Mouse (Mus musculus): Measurements from ENCODE around the gene Eif4enif1. TPM values are rescaled to one million over a fixed set of nuclear protein-coding genes. Genes with fewer than 3 reads are reported as not detected.
A peak's percentile ranks its signal among the peaks of the same experiment; 100 is the strongest.

The Eif4enif1 gene
- polyA plus RNA-seq, 1 experiment from 2014 or later: 46.8 TPM

GRCm38 (mm10) chr11:3242395-3242794, 40.2 kb downstream of the Eif4enif1 start:
- Histone ChIP-seq H3K4me2 (no peak overlapping the region), H3K9ac (no peak overlapping the region), H3K4me3 (no peak overlapping the region), H3K27me3 (no peaks in the 10 kb centered on the region), H3K36me3 (ENCODE audit: poor library complexity, severe bottlenecking) (peaks cover 91% of the 10 kb centered on the region), H3K4me1 (no peaks in the 10 kb centered on the region), H3K9me3 (replicated peaks) (no peaks in the 10 kb centered on the region), H3K27ac (no peak overlapping the region)
- no peak for ATAC-seq
- WGBS: 89% methylated on average over 7 of the region's 7 CpGs

- Histone ChIP-seq H3K9ac (no peak overlapping the region), H3K27ac (no peak overlapping the region), H3K36me3 (ENCODE audit: poor library complexity, severe bottlenecking) (peaks cover 92% of the 10 kb centered on the region), H3K9me3 (replicated peaks) (no peaks in the 10 kb centered on the region), H3K27me3 (no peaks in the 10 kb centered on the region), H3K4me2 (no peak overlapping the region), H3K4me1 (no peaks in the 10 kb centered on the region), H3K4me3 (no peak overlapping the region)
- 91% methylated on average over 4 of the region's 4 CpGs for WGBS
- no peak for ATAC-seq
Observed at GRCm38 (mm10) chr11:3243771-3244170, 41.6 kb downstream of the Eif4enif1 start.

GRCm38 (mm10) chr11:3247387-3247786, 45.2 kb downstream of the Eif4enif1 start:
- Histone ChIP-seq H3K4me3 (no peak overlapping the region), H3K27ac (no peak overlapping the region)
- 92% methylated on average over 2 of the region's 2 CpGs for WGBS

GRCm38 (mm10) chr11:3259537-3259936, 57.3 kb downstream of the Eif4enif1 start:
- 94% methylated on average over 1 of the region's 1 CpGs for WGBS
- Histone ChIP-seq H3K9ac (no peak overlapping the region), H3K4me1 (peaks cover 16% of the 10 kb centered on the region), H3K27ac (no peak overlapping the region), H3K9me3 (replicated peaks) (no peaks in the 10 kb centered on the region), H3K4me3 (no peak overlapping the region), H3K36me3 (ENCODE audit: poor library complexity, severe bottlenecking) (peaks cover 93% of the 10 kb centered on the region), H3K4me2 (no peak overlapping the region), H3K27me3 (no peaks in the 10 kb centered on the region)
- ATAC-seq: no peak

More at GRCm38 (mm10) chr11:3247387-3247786, 45.2 kb downstream of the Eif4enif1 start:
- no peaks in the 10 kb centered on the region for H3K4me1 ChIP-seq
- no peak for ATAC-seq
- H3K36me3 ChIP-seq (ENCODE audit: poor library complexity, severe bottlenecking): peaks cover 93% of the 10 kb centered on the region
- H3K9ac ChIP-seq: no peak overlapping the region
- H3K4me2 ChIP-seq: no peak overlapping the region
- H3K27me3 ChIP-seq: no peaks in the 10 kb centered on the region
- H3K9me3 ChIP-seq (replicated peaks): no peaks in the 10 kb centered on the region

GRCm38 (mm10) chr11:3265291-3266078, 63.3 kb downstream of the Eif4enif1 start:
- Histone ChIP-seq H3K36me3 (ENCODE audit: poor library complexity, severe bottlenecking) (peaks cover 38% of the 10 kb centered on the region), H3K9me3 (replicated peaks) (no peaks in the 10 kb centered on the region), H3K27ac (peak overlapping the region; percentile 94), H3K4me3 (peak overlapping the region; percentile 93), H3K4me1 (peaks cover 29% of the 10 kb centered on the region), H3K27me3 (no peaks in the 10 kb centered on the region), H3K4me2 (peak overlapping the region; percentile 86), H3K9ac (peak overlapping the region; percentile 99)
- WGBS: under 1% methylated on average over 26 of the region's 26 CpGs
- 0 out of 2 replicates have a peak, but pooled peaks have one; percentile 0 for ATAC-seq

- H3K36me3 ChIP-seq (ENCODE audit: poor library complexity, severe bottlenecking): peaks cover 31% of the 10 kb centered on the region
- peak; percentile 99 for ATAC-seq
- H3K4me3 ChIP-seq: peak within 1 kb of the TSS; percentile 93
- H3K4me1 ChIP-seq: peaks cover 29% of the 10 kb centered on the region
- WGBS: under 1% methylated on average over 66 of the region's 72 CpGs
- H3K27me3 ChIP-seq: no peaks in the 10 kb centered on the region
- peak within 1 kb of the TSS; percentile 86 for H3K4me2 ChIP-seq
- H3K27ac ChIP-seq: peak within 1 kb of the TSS; percentile 94
- no peaks in the 10 kb centered on the region for H3K9me3 ChIP-seq (replicated peaks)
- H3K9ac ChIP-seq: peak within 1 kb of the TSS; percentile 99
Observed at GRCm38 (mm10) chr11:3266079-3266685, 64.0 kb downstream of the Eif4enif1 start, which contains the start of gene Drg1. Gene Drg1, minus strand, starts transcription at chr11:3266415.

GRCm38 (mm10) chr11:3267133-3267532, 64.9 kb downstream of the Eif4enif1 start:
- Histone ChIP-seq H3K9ac (peak overlapping the region; percentile 99), H3K9me3 (replicated peaks) (no peaks in the 10 kb centered on the region), H3K27me3 (no peaks in the 10 kb centered on the region), H3K4me2 (peak overlapping the region; percentile 86), H3K4me3 (peak overlapping the region; percentile 93), H3K27ac (peak overlapping the region; percentile 94), H3K36me3 (ENCODE audit: poor library complexity, severe bottlenecking) (peaks cover 22% of the 10 kb centered on the region), H3K4me1 (peaks cover 29% of the 10 kb centered on the region)
- 61% methylated on average over 7 of the region's 7 CpGs for WGBS
- ATAC-seq: no peak

GRCm38 (mm10) chr11:3269241-3269640, 67.0 kb downstream of the Eif4enif1 start:
- H3K27me3 ChIP-seq: no peaks in the 10 kb centered on the region
- H3K27ac ChIP-seq: no peak overlapping the region
- ATAC-seq: no peak
- no peaks in the 10 kb centered on the region for H3K9me3 ChIP-seq (replicated peaks)
- H3K36me3 ChIP-seq (ENCODE audit: poor library complexity, severe bottlenecking): peaks cover 1% of the 10 kb centered on the region; the same call in 1 of the 2 replicates
- H3K4me2 ChIP-seq: no peak overlapping the region
- peaks cover 15% of the 10 kb centered on the region for H3K4me1 ChIP-seq
- H3K4me3 ChIP-seq: no peak overlapping the region
- H3K9ac ChIP-seq: no peak overlapping the region
- 27% methylated on average over 4 of the region's 4 CpGs for WGBS

GRCm38 (mm10) chr11:3278351-3278750, 76.2 kb downstream of the Eif4enif1 start:
- H3K36me3 ChIP-seq (ENCODE audit: poor library complexity, severe bottlenecking): no peaks in the 10 kb centered on the region
- H3K27ac ChIP-seq: no peak overlapping the region
- H3K27me3 ChIP-seq: no peaks in the 10 kb centered on the region
- no peaks in the 10 kb centered on the region for H3K4me1 ChIP-seq
- H3K4me3 ChIP-seq: no peak overlapping the region
- H3K9ac ChIP-seq: no peak overlapping the region
- no peak for ATAC-seq
- WGBS: 71% methylated on average over 5 of the region's 5 CpGs
- no peak overlapping the region for H3K4me2 ChIP-seq
- H3K9me3 ChIP-seq (replicated peaks): peaks cover 8% of the 10 kb centered on the region; the same call in 1 of the 2 replicates

GRCm38 (mm10) chr11:3279729-3280128, 77.5 kb downstream of the Eif4enif1 start:
- Histone ChIP-seq H3K36me3 (ENCODE audit: poor library complexity, severe bottlenecking) (no peaks in the 10 kb centered on the region), H3K9ac (no peak overlapping the region), H3K9me3 (replicated peaks) (peaks cover 8% of the 10 kb centered on the region; the same call in 1 of the 2 replicates), H3K4me3 (no peak overlapping the region), H3K4me2 (no peak overlapping the region), H3K4me1 (no peaks in the 10 kb centered on the region), H3K27me3 (no peaks in the 10 kb centered on the region), H3K27ac (no peak overlapping the region)
- WGBS: 80% methylated on average over 2 of the region's 2 CpGs
- ATAC-seq: no peak

GRCm38 (mm10) chr11:3282887-3283286, 80.7 kb downstream of the Eif4enif1 start:
- Histone ChIP-seq H3K4me1 (peaks cover 11% of the 10 kb centered on the region), H3K4me2 (no peak overlapping the region), H3K36me3 (ENCODE audit: poor library complexity, severe bottlenecking) (no peaks in the 10 kb centered on the region), H3K27ac (no peak overlapping the region), H3K9ac (no peak overlapping the region), H3K9me3 (replicated peaks) (peaks cover 8% of the 10 kb centered on the region; the same call in 1 of the 2 replicates), H3K27me3 (no peaks in the 10 kb centered on the region), H3K4me3 (no peak overlapping the region)
- WGBS: 91% methylated on average over 6 of the region's 6 CpGs
- no peak for ATAC-seq

GRCm38 (mm10) chr11:3283645-3284044, 81.5 kb downstream of the Eif4enif1 start:
- H3K9ac ChIP-seq: no peak overlapping the region
- no peak for ATAC-seq
- peaks cover 18% of the 10 kb centered on the region for H3K4me1 ChIP-seq
- peaks cover 8% of the 10 kb centered on the region; the same call in 1 of the 2 replicates for H3K9me3 ChIP-seq (replicated peaks)
- H3K4me3 ChIP-seq: no peak overlapping the region
- no peak overlapping the region for H3K27ac ChIP-seq
- no peaks in the 10 kb centered on the region for H3K36me3 ChIP-seq (ENCODE audit: poor library complexity, severe bottlenecking)
- H3K4me2 ChIP-seq: no peak overlapping the region
- WGBS: 89% methylated on average over 6 of the region's 6 CpGs
- no peaks in the 10 kb centered on the region for H3K27me3 ChIP-seq
